Mouse (Mus musculus) kidney, adult 2 months (tissue): ENCODE results near the gene Fosl1.

Experiments used
- CTCF ChIP-seq: fragments of 200-500 bp; conservative IDR thresholded peaks from 2 replicates; pipeline ENCODE4 v1.5.1; 2011; ENCODE audit warnings: low read depth, mild to moderate bottlenecking, control low read depth, low read length, moderate library complexity, mixed read lengths; ENCODE audit not compliant: insufficient read depth, insufficient read length
- POLR2A ChIP-seq: fragments of 200-500 bp; IDR thresholded peaks from one replicate; pipeline ENCODE4 v1.6.1; 2011; ENCODE audit warnings: low read depth, low read length, control low read depth

DNA sequence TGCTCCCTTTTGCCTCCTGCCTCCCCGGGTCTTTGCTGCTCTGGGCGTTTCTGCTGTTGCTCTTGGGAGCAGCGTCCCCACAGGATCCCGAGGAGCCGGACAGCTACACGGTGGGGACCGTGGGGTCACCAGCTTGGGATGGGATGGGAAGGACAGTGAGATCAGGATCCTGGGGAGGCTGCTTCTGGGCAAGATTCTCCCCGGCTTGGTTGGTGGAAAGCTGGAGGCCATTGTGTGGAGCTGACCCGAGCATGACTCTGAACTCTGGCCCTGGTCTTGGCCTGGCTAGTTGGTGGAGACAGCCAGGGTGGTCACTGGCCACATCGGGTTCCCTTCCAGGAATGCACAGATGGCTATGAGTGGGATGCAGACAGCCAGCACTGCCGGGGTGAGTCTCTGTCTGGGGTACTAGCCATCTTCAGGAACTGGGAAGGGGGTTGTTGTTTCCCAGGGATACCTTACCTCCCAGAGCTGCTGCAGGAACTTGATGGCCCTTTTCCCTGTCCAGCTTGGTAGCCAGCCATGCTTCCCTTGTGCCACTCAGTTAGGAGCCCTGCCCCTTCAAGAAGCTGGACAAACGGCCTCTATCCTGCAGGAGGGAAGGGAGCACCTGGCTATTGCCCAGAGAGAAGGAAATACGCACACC lies 27.8 kb downstream of the Fosl1 start:
- TF ChIP-seq POLR2A = no peak
- TF ChIP-seq CTCF = no peak
